Mouse (Mus musculus) testis, postnatal 14 days (tissue): ENCODE data around the gene Lyg1.

ENCODE experiments used
- DNase-seq: peaks from one replicate; pipeline ENCODE4 v3.0.0; 2021; ENCODE audit warnings: low spot score

The Lyg1 gene

GRCm38 (mm10) chr1:37954786-37955185 is 2.8 kb downstream of the Lyg1 start:
- no peak for DNase-seq

DNA sequence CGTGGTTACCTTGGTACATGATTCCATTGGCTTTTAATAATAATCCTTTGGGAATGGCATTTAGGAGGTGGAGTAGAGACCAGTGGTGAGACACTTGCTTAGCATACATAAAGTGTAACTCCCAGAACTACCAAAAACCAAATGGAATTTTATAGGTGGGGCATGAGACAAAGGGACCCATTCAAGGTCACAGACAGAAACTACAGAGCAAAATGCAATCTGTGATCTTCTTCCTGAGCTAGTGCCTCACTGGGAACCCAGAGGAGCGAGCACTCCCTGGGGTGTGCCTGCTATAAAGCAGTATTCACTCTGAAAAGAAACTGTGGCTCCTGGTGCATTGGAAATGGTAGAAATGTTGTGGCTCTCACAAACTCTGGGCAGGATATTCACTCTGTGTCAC is 8.7 kb downstream of the Lyg1 start:
- no peak for DNase-seq

- DNase-seq, result peak; percentile 9
These were observed 25.8 kb downstream of the Lyg1 start for GRCm38 (mm10) chr1:37931806-37932205.

- no peak for DNase-seq
These were observed 31.6 kb downstream of the Lyg1 start for GRCm38 (mm10) chr1:37925971-37926370.

DNA sequence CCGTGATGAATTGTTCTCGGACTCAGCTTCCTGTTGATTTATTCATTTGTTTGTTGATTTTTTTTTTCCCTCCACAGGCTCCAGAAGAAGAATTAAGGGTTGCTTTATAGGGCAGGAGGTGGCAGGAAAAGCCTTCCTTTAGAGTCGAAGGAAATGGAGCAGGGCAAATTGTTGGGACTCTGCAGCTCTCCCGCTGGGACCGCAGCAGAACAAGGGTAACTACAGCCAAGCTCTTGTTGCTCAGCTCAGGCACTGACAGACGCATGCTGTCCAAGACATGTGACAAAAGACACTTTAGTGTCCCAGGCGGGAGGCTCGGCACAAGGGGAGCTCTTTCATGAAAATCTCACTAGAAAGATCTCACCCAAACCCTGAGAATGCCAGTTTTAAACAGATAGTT is 35.0 kb downstream of the Lyg1 start:
- DNase-seq, result no peak

- DNase-seq, result no peak
These were observed 39.5 kb downstream of the Lyg1 start for GRCm38 (mm10) chr1:37918096-37918495.

GRCm38 (mm10) chr1:37917666-37918065 is 39.9 kb downstream of the Lyg1 start:
- peak; percentile 75 for DNase-seq

DNA sequence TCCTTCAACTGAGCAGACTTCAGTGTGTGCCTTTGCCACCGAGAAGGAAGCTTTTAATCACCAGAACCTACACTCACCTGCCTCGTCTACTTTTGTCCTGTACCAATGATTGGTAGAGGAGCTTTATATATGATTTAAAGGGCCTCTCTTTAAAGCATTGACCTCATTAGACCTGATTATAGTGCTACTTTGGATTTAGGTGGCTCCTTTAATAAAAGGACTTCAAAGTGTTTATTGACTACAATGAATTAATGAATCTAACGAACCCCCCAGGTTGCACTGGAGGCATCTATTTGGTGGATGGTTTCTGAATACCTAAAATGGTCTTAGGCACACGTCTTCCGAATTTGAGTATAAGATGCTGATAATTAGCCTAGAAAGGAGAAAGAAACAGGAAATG is 41.2 kb downstream of the Lyg1 start, which contains the start of gene Lyg2:
Gene Lyg2 (minus strand): TSS at position 101 of the 400 bp plus-strand sequence.
- DNase-seq, result no peak

GRCm38 (mm10) chr1:37912751-37913150 is 44.8 kb downstream of the Lyg1 start:
- peak; percentile 24 for DNase-seq

GRCm38 (mm10) chr1:37903178-37903577 is 54.4 kb downstream of the Lyg1 start:
- no peak for DNase-seq

DNA sequence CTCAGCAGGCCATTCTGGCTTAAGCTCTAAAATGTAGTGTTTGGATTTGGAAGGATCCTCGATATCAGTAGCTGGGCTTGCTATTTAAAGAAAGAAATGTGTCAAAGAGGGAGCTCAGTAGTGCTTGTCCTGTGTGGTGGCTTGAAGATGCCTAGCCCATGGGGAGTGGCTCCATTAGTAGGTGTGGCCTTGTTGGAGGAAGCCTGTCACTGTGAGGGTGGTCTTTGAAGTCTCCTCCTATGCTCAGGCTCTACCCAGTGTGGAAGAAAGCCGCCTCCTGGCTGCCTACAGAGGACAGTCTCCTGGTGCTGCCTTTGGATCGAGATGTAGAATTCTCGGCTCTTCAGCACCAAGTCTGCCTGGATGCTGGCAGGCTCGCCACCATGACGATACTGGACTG is 57.3 kb downstream of the Lyg1 start:
- no peak for DNase-seq

- no peak for DNase-seq
These were observed 57.7 kb downstream of the Lyg1 start for GRCm38 (mm10) chr1:37899816-37900215.
